Mouse (Mus musculus) megakaryocyte, embryonic 14.5 days (primary cell): ENCODE results near the gene Ndufs5.

ENCODE experiments used
- FLI1 ChIP-seq: IDR thresholded peaks from 2 replicates; pipeline ENCODE4 v1.6.1; 2012; ENCODE audit warnings: low read length, inconsistent platforms, mixed read lengths
- GATA1 ChIP-seq: IDR thresholded peaks from 3 replicates; pipeline ENCODE4 v1.6.1; 2012; ENCODE audit warnings: mixed read lengths, low read length, inconsistent platforms, borderline replicate concordance

DNA sequence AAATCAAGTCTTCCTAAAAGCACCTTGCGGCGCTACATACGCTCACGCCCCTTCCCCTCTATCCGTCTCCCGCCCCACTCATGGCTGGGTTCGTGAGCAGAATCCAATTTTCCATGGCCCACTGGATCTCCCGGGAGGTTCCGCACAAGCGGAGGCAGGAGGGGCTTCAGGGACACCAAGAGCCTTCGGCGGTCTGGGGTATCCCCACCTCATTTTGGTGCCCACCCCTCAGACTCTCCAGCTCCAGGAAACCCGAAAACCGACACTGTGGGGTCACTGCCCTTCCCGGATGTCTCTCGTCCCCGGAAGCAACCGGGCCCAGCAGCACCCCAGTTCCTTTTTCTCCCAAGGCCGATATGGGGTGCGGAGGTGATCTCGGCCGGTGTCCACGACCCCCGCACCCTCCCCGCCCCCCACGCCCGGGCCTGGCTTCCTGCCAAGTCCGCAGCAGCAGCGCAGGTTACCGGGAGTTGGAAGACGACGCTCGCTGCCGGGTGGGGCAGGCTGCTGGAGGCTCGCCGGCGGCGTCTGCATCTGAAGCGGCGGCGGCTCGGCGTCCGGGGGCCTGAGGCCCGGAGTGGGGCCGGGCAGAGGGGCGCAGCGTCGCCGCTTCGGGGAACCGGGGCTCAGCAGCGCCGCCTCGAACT, 31.6 kb upstream of the Ndufs5 start:
- TF ChIP-seq GATA1 = no peak
- TF ChIP-seq FLI1 = no peak
